Mouse (Mus musculus) hindbrain, embryonic 11.5 days (tissue): ENCODE measurements at regions not wholly inside any gene's neighbourhood (a gene's known extent, or its start where the extent isn't known, plus 50 kb on each side); places are given as distances from the start of the nearest gene placed in this dataset.

ENCODE experiments used
- ATAC-seq: fragments of 200-750 bp; cut with Nextera tagmentation; 2 replicates; pipeline ENCODE4 v1.8.0; 2017; ENCODE audit warnings: mild to moderate bottlenecking, moderate TSS enrichment, moderate library complexity; ENCODE audit not compliant: low FRiP score
- DNase-seq: peaks from one replicate; pipeline ENCODE4 v3.0.0-alpha.2; 2015; ENCODE audit warnings: low spot score
- H3K27ac ChIP-seq: fragments of 300-500 bp; sonication (generic); 2 replicates; pipeline ENCODE4 v1.5.1; 2014; ENCODE audit warnings: mild to moderate bottlenecking, low read depth, low read length
- H3K27me3 ChIP-seq: fragments of 300-500 bp; sonication (generic); 2 replicates; pipeline ENCODE4 v1.6.1; 2014; ENCODE audit warnings: mild to moderate bottlenecking, low read length, moderate library complexity, mixed read lengths; ENCODE audit not compliant: control insufficient read depth, insufficient read depth
- H3K36me3 ChIP-seq: fragments of 300-500 bp; sonication (generic); 2 replicates; pipeline ENCODE4 v1.6.1; 2014; ENCODE audit warnings: mild to moderate bottlenecking, low read length, moderate library complexity, mixed read lengths; ENCODE audit not compliant: control insufficient read depth, insufficient read depth
- H3K4me1 ChIP-seq: fragments of 300-500 bp; sonication (generic); replicated peaks from 2 replicates; pipeline ENCODE4 v1.6.1; 2014; ENCODE audit warnings: low read length, mixed read lengths; ENCODE audit not compliant: control insufficient read depth, insufficient read depth
- H3K4me2 ChIP-seq: fragments of 300-500 bp; sonication (generic); replicated peaks from 2 replicates; pipeline ENCODE4 v1.6.1; 2014; ENCODE audit warnings: mild to moderate bottlenecking, low read depth, low read length
- H3K4me3 ChIP-seq: fragments of 300-500 bp; sonication (generic); 2 replicates; pipeline ENCODE4 v1.5.1; 2014; ENCODE audit warnings: low read depth, low read length
- H3K9ac ChIP-seq: fragments of 300-500 bp; sonication (generic); 2 replicates; pipeline ENCODE4 v1.6.1; 2014; ENCODE audit warnings: low read depth, low read length
- H3K9me3 ChIP-seq: fragments of 300-500 bp; sonication (generic); 2 replicates; pipeline ENCODE4 v1.6.1; 2016; ENCODE audit warnings: low read length; ENCODE audit not compliant: control insufficient read depth
- WGBS: fragments of 180-500 bp; shearing (Covaris S2); extraction: QIAGEN DNeasy Blood & Tissue Kit; methylation state at CpG from one replicate; pipeline ENCODE4 v1.1.7; 2014; 5-methylcytosine and 5-hydroxymethylcytosine counted together

DNA sequence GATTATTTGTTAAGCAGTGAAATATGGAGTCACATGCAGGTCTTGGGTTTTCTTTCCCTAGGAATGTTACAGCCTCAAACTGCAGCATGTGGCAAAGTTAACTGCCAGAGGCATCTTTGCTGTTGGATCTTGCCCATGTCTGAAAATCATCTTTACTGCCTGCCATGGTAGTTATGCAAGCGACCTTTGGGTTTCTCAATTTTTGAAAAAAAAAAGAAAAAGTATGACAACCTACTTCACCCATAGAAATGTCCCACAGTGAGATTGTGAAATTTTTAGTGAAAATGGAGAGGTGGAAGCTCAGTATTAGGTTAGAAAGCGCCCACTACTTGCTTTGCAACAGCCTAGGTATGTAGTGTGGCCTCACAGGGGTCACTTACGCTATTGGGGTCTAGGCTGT lies 274.2 kb downstream of the Bcl11a start:
- Histone ChIP-seq H3K27ac (no peak overlapping the region), H3K4me2 (no peak overlapping the region), H3K4me1 (no peaks in the 10 kb centered on the region), H3K4me3 (no peak overlapping the region), H3K36me3 (no peaks in the 10 kb centered on the region), H3K27me3 (no peaks in the 10 kb centered on the region), H3K9ac (no peak overlapping the region), H3K9me3 (no peaks in the 10 kb centered on the region)
- DNase-seq (no peak), ATAC-seq (no peak)
- 88% methylated on average over 3 of the region's 3 CpGs for WGBS

DNA sequence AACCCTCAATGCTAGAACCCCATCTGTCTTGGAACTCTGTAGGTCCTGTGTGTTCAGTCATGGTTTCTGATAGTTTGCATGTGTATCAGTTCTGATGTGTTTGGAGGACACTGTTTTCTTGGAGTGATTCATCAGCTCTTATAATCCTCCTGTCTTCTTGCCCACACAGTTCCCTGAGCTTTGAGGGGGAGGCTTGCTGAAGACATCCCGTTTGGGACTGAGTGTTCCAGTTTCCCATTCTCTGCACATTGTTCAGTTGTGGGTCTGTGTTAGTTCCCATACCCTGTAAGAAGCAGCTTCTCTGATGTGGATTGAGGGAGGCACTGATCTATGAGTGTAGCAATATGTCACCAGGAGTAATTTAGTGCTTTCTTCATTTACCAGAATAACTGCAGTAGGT lies 275.2 kb downstream of the Bcl11a start:
- H3K27me3 ChIP-seq, result no peaks in the 10 kb centered on the region
- WGBS, result 79% methylated on average over 1 of the region's 1 CpGs
- no peak overlapping the region for H3K4me3 ChIP-seq
- no peak overlapping the region for H3K9ac ChIP-seq
- no peak for DNase-seq
- no peaks in the 10 kb centered on the region for H3K9me3 ChIP-seq
- no peaks in the 10 kb centered on the region for H3K36me3 ChIP-seq
- no peak overlapping the region for H3K4me2 ChIP-seq
- ATAC-seq, result no peak
- H3K27ac ChIP-seq, result no peak overlapping the region
- no peaks in the 10 kb centered on the region for H3K4me1 ChIP-seq

DNA sequence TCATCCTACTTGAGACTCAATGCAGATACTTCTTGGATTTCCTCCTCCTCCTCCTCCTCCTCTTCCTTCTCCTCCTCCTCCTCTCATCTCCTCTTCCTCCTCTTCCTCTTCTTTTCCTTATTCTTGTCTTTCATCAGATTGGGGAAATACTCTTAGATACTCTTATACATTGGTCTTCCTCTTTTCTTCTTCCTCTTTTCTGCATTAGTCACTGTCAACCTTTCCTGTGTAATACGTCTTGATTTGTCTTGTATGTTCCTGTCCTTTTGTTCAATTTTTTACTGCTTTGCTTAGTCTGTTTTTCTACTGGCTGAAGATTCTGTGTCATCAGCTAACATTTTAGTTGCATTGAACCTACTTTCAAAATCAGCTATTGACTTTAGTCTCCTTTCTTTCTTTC lies 279.5 kb downstream of the Bcl11a start:
- H3K9me3 ChIP-seq, result no peaks in the 10 kb centered on the region
- no peak overlapping the region for H3K4me3 ChIP-seq
- ATAC-seq (no peak), DNase-seq (no peak)
- H3K27ac ChIP-seq, result no peak overlapping the region
- WGBS, result 71% methylated on average over 1 of the region's 1 CpGs
- no peaks in the 10 kb centered on the region for H3K36me3 ChIP-seq
- H3K4me2 ChIP-seq, result no peak overlapping the region
- no peak overlapping the region for H3K9ac ChIP-seq
- H3K4me1 ChIP-seq, result peaks cover 4% of the 10 kb centered on the region; the same call in 1 of the 2 replicates
- H3K27me3 ChIP-seq, result no peaks in the 10 kb centered on the region

DNA sequence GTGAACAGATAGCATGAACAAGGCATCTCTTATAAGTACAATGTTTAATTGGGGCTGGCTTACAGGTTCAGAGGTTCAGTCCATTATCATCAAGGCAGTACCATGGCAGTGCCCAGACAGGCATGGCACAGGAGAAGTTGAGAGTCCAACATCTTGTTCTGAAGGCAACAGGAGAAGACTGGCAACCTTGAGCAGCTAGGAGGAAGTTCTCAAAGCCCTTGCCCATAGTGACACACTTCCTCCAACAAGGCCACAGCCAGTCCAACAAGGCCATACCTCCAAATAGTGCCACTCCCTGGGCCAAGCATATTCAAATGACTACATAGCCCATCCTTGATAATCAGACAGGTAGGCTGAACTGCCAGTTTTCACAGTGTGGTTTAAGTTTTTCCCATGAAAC lies 281.2 kb downstream of the Bcl11a start:
- no peak overlapping the region for H3K4me2 ChIP-seq
- H3K27me3 ChIP-seq, result no peaks in the 10 kb centered on the region
- H3K27ac ChIP-seq, result no peak overlapping the region
- DNase-seq, result no peak
- no peak for ATAC-seq
- no peaks in the 10 kb centered on the region for H3K9me3 ChIP-seq
- H3K36me3 ChIP-seq, result no peaks in the 10 kb centered on the region
- no peak overlapping the region for H3K4me3 ChIP-seq
- peaks cover 10% of the 10 kb centered on the region for H3K4me1 ChIP-seq
- no peak overlapping the region for H3K9ac ChIP-seq

DNA sequence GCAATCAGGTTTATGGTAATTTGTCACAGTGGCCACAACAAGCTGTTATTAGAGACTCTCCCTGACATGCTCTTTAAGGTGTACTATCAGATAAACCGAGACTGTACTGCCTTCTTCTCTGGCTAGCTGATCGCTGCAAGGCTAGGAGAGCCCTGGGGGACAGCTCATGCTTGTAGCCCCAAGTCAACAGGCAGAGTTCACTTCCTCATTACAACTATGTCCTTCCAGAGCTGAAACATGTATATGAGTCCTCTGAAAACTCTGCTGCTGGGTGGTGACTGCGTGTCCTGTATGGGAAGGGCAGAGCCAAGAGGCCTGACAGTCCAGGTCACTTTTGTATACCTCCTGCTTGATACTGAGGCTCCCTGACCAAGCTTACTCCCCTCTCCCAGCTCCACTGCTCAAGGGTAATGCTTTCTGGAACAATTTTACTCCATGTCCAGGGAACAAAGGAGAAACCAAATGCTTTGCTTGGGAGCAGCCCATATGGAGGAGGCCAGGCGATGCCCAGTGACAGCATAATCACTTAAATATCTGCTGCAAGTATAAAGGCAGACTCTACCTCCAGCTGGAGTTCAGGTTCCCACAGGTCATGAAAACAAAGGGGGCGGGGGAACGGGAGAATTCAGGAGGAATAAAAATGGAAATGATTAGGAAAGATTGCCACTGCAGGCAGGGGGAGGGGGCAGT lies 284.3 kb downstream of the Bcl11a start:
- WGBS, result 55% methylated on average over 6 of the region's 6 CpGs
- peak; percentile 50; the same call in 1 of the 2 replicates for ATAC-seq

DNA sequence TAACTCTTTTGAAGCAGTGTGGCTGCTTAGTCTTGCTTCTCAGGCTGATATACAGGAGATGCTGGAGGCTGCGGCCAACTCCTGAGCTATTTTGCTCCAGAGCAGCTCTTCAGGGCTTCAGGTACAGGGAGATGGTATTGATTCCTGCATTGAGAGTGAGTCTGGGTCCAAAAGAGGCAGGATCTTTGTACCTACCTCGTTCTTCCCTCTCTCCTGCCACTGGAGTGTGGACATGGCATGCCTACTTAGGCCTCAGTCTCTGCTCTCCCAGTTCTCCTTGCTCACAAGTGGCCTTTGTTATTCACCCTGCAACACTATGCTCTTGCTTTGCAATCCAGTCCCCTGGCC lies 284.8 kb downstream of the Bcl11a start:
- H3K4me2 ChIP-seq, result no peak overlapping the region
- H3K36me3 ChIP-seq, result no peaks in the 10 kb centered on the region
- 65% methylated on average over 2 of the region's 2 CpGs for WGBS
- peak; percentile 15; the same call in 1 of the 2 replicates for ATAC-seq
- no peak for DNase-seq
- no peak overlapping the region for H3K4me3 ChIP-seq
- H3K9ac ChIP-seq, result no peak overlapping the region
- no peak overlapping the region for H3K27ac ChIP-seq
- H3K4me1 ChIP-seq, result peaks cover 10% of the 10 kb centered on the region
- no peaks in the 10 kb centered on the region for H3K9me3 ChIP-seq
- no peaks in the 10 kb centered on the region for H3K27me3 ChIP-seq

More for the DNA sequence above, 284.3 kb downstream of the Bcl11a start:
- peak; percentile 45 for DNase-seq
- Histone ChIP-seq H3K27me3 (no peaks in the 10 kb centered on the region), H3K9me3 (no peaks in the 10 kb centered on the region), H3K27ac (0 out of 2 replicates have a peak overlapping the region, but pooled peaks have one; percentile 36), H3K4me1 (peaks cover 10% of the 10 kb centered on the region), H3K4me3 (no peak overlapping the region), H3K9ac (no peak overlapping the region), H3K4me2 (no peak overlapping the region), H3K36me3 (no peaks in the 10 kb centered on the region)

DNA sequence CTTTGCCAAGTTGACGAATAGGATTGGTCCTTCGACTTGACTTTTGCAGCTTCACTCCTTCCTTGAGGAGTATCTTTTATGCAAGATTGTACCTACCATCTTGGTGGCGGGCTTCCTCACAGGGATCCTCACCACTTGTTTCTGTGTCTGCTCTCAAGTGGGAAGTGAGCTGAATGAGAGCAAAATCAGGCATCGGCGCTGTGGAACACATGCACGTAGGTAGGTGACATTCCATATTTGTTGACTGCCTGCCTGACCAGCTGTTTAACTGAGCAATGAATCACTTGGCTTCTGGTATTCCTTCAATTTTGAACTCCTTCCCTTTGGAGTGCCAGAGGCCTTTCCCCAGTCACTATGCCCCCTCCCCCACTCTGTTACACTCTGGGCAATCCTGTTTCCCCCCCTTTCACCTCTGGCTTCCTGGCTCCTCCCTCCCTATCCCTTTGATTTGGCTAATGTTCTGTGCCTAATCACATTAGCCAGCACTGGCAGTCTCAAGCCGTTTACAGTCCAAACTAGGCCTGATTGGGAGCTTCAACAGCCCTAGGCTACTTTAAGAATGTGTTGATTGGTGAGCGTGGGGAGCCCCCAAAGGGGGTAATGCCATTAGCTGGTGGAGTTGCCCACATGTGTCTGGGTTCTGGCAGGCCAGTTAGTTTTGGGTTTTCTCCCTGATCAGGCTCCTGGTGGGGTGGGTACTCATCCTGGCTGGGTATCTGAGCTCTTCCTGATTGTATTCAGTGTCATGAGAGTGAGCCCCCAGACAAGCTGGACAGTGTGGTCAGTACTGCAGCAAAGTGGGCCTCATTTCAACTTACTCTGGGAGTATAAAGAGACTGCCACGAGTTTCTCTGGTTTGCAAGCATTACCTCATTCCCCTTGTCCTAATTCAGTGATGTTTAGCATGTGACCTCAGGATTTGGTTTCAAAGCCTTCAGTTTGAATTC lies 285.8 kb downstream of the Bcl11a start:
- no peaks in the 10 kb centered on the region for H3K9me3 ChIP-seq
- peak; percentile 53 for DNase-seq
- H3K4me2 ChIP-seq, result no peak overlapping the region
- peaks cover 10% of the 10 kb centered on the region for H3K4me1 ChIP-seq
- WGBS, result 64% methylated on average over 9 of the region's 9 CpGs
- no peaks in the 10 kb centered on the region for H3K36me3 ChIP-seq
- H3K4me3 ChIP-seq, result no peak overlapping the region
- H3K9ac ChIP-seq, result no peak overlapping the region
- no peaks in the 10 kb centered on the region for H3K27me3 ChIP-seq
- no peak overlapping the region for H3K27ac ChIP-seq
- peak; percentile 89 for ATAC-seq

DNA sequence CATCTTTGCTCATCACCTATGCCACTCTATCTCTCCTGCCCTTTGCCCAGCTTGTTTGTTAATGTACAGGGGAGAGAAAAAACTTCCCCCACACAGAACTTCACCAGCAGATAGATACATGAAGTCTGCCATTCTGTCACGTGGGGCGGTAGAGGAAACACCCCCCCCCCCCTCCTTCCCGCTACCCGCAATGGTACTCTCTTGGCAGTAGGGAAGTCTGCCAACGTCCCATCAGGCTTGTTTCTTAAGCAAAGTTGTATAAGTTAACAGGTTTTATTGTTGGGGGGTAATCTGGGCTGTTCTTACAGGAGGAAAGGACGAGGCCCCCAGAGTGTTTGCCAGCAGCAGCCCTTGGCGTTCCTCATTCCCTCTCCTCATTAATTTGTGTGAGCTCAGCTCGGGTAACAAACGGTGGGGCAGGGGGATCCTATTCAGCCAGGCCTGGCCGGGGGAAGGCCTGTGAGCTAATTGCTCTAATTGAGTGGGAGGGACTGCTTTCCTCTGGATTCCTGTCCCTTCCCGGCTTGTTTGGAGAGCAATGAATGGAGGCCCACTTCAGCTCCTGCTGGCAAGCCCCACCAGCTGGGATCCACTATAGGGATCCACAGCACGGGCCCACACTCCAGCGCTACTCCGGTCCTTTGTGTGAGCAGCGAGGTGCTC lies 292.5 kb downstream of the Bcl11a start:
- H3K9me3 ChIP-seq, result no peaks in the 10 kb centered on the region
- DNase-seq (peak; percentile 66), ATAC-seq (peak; percentile 83)
- no peak overlapping the region; the same call in 1 of the 2 replicates for H3K4me2 ChIP-seq
- H3K27ac ChIP-seq, result peak overlapping the region; percentile 4; the same call in 1 of the 2 replicates
- H3K4me1 ChIP-seq, result 0 out of 2 replicates have a peak, but pooled peaks cover 4% of the 10 kb centered on the region
- peak overlapping the region; percentile 24; the same call in 1 of the 2 replicates for H3K9ac ChIP-seq
- H3K27me3 ChIP-seq, result no peaks in the 10 kb centered on the region
- H3K36me3 ChIP-seq, result no peaks in the 10 kb centered on the region
- WGBS, result 13% methylated on average over 14 of the region's 15 CpGs
- no peak overlapping the region for H3K4me3 ChIP-seq
